Mouse (Mus musculus): ENCODE data around the gene Hist2h2ab. TPM values are rescaled to one million over a fixed set of nuclear protein-coding genes. Genes with fewer than 3 reads are reported as not detected.
A peak's percentile ranks its signal among the peaks of the same experiment; 100 is the strongest.
"Not testable (repeated sequence)": the region's sequence is repeated elsewhere in the genome, so short reads cannot be mapped to it uniquely, and the experiment has no call there.

The Hist2h2ab gene
- polyA plus RNA-seq, 1 experiment: 2.7 TPM

DNA sequence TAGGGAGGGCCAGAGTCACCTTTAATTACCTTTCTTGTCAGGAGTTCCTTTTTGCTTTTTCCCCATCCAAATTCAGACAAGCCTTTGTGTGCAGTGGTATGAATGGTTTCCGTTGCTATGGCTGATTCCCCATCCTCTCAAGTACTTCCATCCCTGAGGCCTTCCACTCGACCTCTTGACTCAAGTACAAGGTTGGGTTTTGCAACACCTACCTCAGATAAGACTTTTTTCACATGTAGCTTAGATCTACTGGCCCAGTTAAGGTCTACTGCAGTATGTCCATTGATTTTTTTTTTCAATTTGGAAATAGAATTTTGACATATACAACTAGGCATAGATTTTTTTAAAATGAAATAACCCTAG lies 12.1 kb downstream of the Hist2h2ab start:
- H3K27ac ChIP-seq (ENCODE audit: insufficient read depth, low read length): no peak overlapping the region
- H3K4me3 ChIP-seq (ENCODE audit: insufficient read depth, low read length): no peak overlapping the region
- TF ChIP-seq POLR2A (IDR thresholded peaks at IDR 0.05; ENCODE audit: extremely low read depth, insufficient read depth, low read length): no peak
- TF ChIP-seq CTCF (IDR thresholded peaks at IDR 0.05; ENCODE audit: extremely low read depth, insufficient read depth, low read length): no peak
- no peaks in the 10 kb centered on the region for H3K4me1 ChIP-seq (ENCODE audit: control insufficient read depth, insufficient read depth, low read length)

GRCm38 (mm10) chr3:96234914-96235313 lies 15.2 kb downstream of the Hist2h2ab start:
- TF ChIP-seq POLR2A (IDR thresholded peaks at IDR 0.05; ENCODE audit: extremely low read depth, insufficient read depth, low read length) (no peak), CTCF (IDR thresholded peaks at IDR 0.05; ENCODE audit: extremely low read depth, insufficient read depth, low read length) (no peak)
- Histone ChIP-seq H3K4me3 (ENCODE audit: insufficient read depth, low read length) (no peak overlapping the region), H3K4me1 (ENCODE audit: control insufficient read depth, insufficient read depth, low read length) (peaks cover 2% of the 10 kb centered on the region; the same call in 1 of the 2 replicates), H3K27ac (ENCODE audit: insufficient read depth, low read length) (no peak overlapping the region)

GRCm38 (mm10) chr3:96235836-96236235 lies 16.2 kb downstream of the Hist2h2ab start:
- Histone ChIP-seq H3K4me3 (ENCODE audit: insufficient read depth, low read length) (no peak overlapping the region), H3K4me1 (ENCODE audit: control insufficient read depth, insufficient read depth, low read length) (peaks cover 3% of the 10 kb centered on the region; the same call in 1 of the 2 replicates), H3K27ac (ENCODE audit: insufficient read depth, low read length) (no peak overlapping the region)
- no peak for TF ChIP-seq CTCF (IDR thresholded peaks at IDR 0.05; ENCODE audit: extremely low read depth, insufficient read depth, low read length)
- TF ChIP-seq POLR2A (IDR thresholded peaks at IDR 0.05; ENCODE audit: extremely low read depth, insufficient read depth, low read length): no peak

- H3K4me3 ChIP-seq (ENCODE audit: insufficient read depth, low read length): no peak overlapping the region
- TF ChIP-seq POLR2A (IDR thresholded peaks at IDR 0.05; ENCODE audit: extremely low read depth, insufficient read depth, low read length): no peak
- no peak overlapping the region for H3K27ac ChIP-seq (ENCODE audit: insufficient read depth, low read length)
- peaks cover 4% of the 10 kb centered on the region; the same call in 1 of the 2 replicates for H3K4me1 ChIP-seq (ENCODE audit: control insufficient read depth, insufficient read depth, low read length)
Observed at GRCm38 (mm10) chr3:96236834-96237334, 17.2 kb downstream of the Hist2h2ab start.

GRCm38 (mm10) chr3:96237335-96237903 lies 17.8 kb downstream of the Hist2h2ab start:
- TF ChIP-seq POLR2A (IDR thresholded peaks at IDR 0.05; ENCODE audit: extremely low read depth, insufficient read depth, low read length) (no peak), CTCF (IDR thresholded peaks at IDR 0.05; ENCODE audit: extremely low read depth, insufficient read depth, low read length) (no peak)
- Histone ChIP-seq H3K4me3 (ENCODE audit: insufficient read depth, low read length) (no peak overlapping the region), H3K4me1 (ENCODE audit: control insufficient read depth, insufficient read depth, low read length) (peaks cover 4% of the 10 kb centered on the region; the same call in 1 of the 2 replicates), H3K27ac (ENCODE audit: insufficient read depth, low read length) (no peak overlapping the region)

- TF ChIP-seq CTCF (IDR thresholded peaks at IDR 0.05; ENCODE audit: extremely low read depth, insufficient read depth, low read length) (no peak), POLR2A (IDR thresholded peaks at IDR 0.05; ENCODE audit: extremely low read depth, insufficient read depth, low read length) (no peak)
- no peak overlapping the region for H3K4me3 ChIP-seq (ENCODE audit: insufficient read depth, low read length)
- no peak overlapping the region for H3K27ac ChIP-seq (ENCODE audit: insufficient read depth, low read length)
- H3K4me1 ChIP-seq (ENCODE audit: control insufficient read depth, insufficient read depth, low read length): peaks cover 4% of the 10 kb centered on the region; the same call in 1 of the 2 replicates
Observed at GRCm38 (mm10) chr3:96237904-96238511, 18.3 kb downstream of the Hist2h2ab start.

DNA sequence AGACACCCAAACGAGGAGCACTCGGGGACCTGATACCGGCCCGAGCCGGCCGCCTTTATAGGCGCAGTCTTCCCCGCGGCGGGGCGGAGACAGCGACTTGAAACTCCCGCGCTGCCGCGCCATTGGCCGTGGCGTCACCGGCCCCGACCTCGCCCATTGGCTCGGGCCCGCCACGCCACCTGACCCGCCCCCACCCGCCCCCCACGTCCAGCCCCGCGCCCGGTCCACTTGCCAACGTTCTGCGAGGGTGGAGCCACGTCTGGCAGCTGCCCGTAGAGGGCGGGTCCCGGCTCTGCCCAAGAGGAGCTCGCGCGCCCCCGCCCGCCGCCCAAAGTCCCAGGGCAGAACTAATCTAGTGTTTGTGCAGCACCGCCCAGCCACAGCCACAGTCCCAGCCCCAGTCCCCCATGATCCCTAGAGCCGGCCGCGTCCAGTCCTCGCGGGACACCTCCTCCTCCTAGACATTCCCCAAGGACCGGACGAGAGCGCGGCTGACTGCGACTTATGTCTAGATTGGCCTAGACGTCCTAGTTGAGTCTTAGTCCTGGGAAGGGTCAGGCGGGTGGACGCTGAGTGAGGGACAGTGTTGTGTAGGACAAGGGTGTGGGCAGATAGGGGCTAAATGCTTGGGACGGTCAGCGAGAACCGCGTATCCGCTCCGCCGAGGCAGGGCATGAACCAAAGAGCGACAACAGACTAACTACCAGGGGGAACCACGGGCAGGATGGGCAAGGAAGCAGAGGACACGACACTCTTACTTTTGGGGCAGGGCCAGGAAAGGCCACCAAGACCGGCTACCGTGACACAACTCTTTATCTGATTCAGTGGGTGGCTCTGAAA lies 19.5 kb downstream of the Hist2h2ab start, which contains the start of gene Hist2h3c2:
Gene Hist2h3c2, minus strand, starts transcription at position 174 of the 840 bp plus-strand sequence.
- Histone ChIP-seq H3K4me3 (ENCODE audit: insufficient read depth, low read length) (peak within 1 kb of the TSS; percentile 69), H3K27ac (ENCODE audit: insufficient read depth, low read length) (peak within 1 kb of the TSS; percentile 77; the same call in 1 of the 2 replicates)
- not testable (repeated sequence) for H3K4me1 ChIP-seq (ENCODE audit: control insufficient read depth, insufficient read depth, low read length)

- Histone ChIP-seq H3K4me3 (ENCODE audit: insufficient read depth, low read length) (peak within 1 kb of the TSS; percentile 69), H3K27ac (ENCODE audit: insufficient read depth, low read length) (peak within 1 kb of the TSS; percentile 80)
- H3K4me1 ChIP-seq (ENCODE audit: control insufficient read depth, insufficient read depth, low read length): not testable (repeated sequence)
- TF ChIP-seq POLR2A (IDR thresholded peaks at IDR 0.05; ENCODE audit: extremely low read depth, insufficient read depth, low read length): peak; percentile 51; the same call in 1 of the 2 replicates
Observed at GRCm38 (mm10) chr3:96239949-96240798, 20.5 kb downstream of the Hist2h2ab start, which contains the start of gene Hist2h2aa2. Gene Hist2h2aa2 (minus strand): TSS chr3:96240276.

DNA sequence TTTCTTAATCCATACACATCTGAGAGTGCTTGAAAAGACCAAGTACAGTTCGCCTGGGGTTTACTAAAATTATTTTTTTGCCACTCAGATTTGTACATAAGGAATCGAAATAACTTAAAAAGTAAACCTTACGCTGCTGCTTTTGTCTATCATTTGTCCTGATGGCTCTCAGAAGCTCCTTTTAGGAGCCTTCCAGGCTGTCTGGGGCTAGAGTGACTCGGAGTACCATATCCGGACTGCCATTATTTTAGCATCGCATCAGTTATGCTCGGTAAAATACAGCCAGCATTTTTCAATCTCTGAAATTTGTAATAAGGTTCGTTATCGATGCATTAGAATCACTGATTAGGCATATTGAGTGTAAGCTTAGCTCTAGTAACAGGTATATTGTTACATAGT lies 21.1 kb downstream of the Hist2h2ab start:
- H3K27ac ChIP-seq (ENCODE audit: insufficient read depth, low read length): peak overlapping the region; percentile 80
- peak overlapping the region; percentile 18; the same call in 1 of the 2 replicates for H3K4me3 ChIP-seq (ENCODE audit: insufficient read depth, low read length)
- TF ChIP-seq POLR2A (IDR thresholded peaks at IDR 0.05; ENCODE audit: extremely low read depth, insufficient read depth, low read length): no peak
- no peak for TF ChIP-seq CTCF (IDR thresholded peaks at IDR 0.05; ENCODE audit: extremely low read depth, insufficient read depth, low read length)
- H3K4me1 ChIP-seq (ENCODE audit: control insufficient read depth, insufficient read depth, low read length): peaks cover 6% of the 10 kb centered on the region; the same call in 1 of the 2 replicates
